Mouse (Mus musculus) frontal cortex, postnatal 10 days (tissue): ENCODE results near the gene Cttnbp2.

Experiments
- DNase-seq, 2 experiments: peaks; one replicate each; pipeline ENCODE4 v3.0.0; 2022; ENCODE audit warnings: low spot score in 2 of 2, mixed read lengths in 1 of 2

Gene Cttnbp2

GRCm38 (mm10) chr6:18467777-18468176 is 46.9 kb downstream of the Cttnbp2 start:
- no peak for DNase-seq

GRCm38 (mm10) chr6:18466227-18466626 is 48.4 kb downstream of the Cttnbp2 start:
- no peak for DNase-seq

GRCm38 (mm10) chr6:18465626-18466025 is 49.0 kb downstream of the Cttnbp2 start:
- no peak for DNase-seq

- DNase-seq, result no peak
These were observed 55.0 kb downstream of the Cttnbp2 start for GRCm38 (mm10) chr6:18459657-18460056.

GRCm38 (mm10) chr6:18450551-18451193 is 64.0 kb downstream of the Cttnbp2 start:
- no peak for DNase-seq

GRCm38 (mm10) chr6:18448078-18448477 is 66.6 kb downstream of the Cttnbp2 start:
- DNase-seq, result no peak

- no peak for DNase-seq
These were observed 67.7 kb downstream of the Cttnbp2 start for GRCm38 (mm10) chr6:18446917-18447316.

- DNase-seq, result no peak
These were observed 68.3 kb downstream of the Cttnbp2 start for GRCm38 (mm10) chr6:18446359-18446758.

- peak in 1 of 2 experiments; percentile 42 for DNase-seq
These were observed 68.9 kb downstream of the Cttnbp2 start for GRCm38 (mm10) chr6:18445747-18446146.

- no peak for DNase-seq
These were observed 72.3 kb downstream of the Cttnbp2 start for GRCm38 (mm10) chr6:18442303-18442702.

- DNase-seq, result no peak
These were observed 73.6 kb downstream of the Cttnbp2 start for GRCm38 (mm10) chr6:18440918-18441532.

GRCm38 (mm10) chr6:18436127-18436812 is 78.4 kb downstream of the Cttnbp2 start:
- DNase-seq, result no peak

- DNase-seq, result no peak
These were observed 79.7 kb downstream of the Cttnbp2 start for GRCm38 (mm10) chr6:18434828-18435531.

GRCm38 (mm10) chr6:18434355-18434754 is 80.3 kb downstream of the Cttnbp2 start:
- no peak for DNase-seq

GRCm38 (mm10) chr6:18432362-18432761 is 82.3 kb downstream of the Cttnbp2 start:
- DNase-seq, result no peak

- DNase-seq, result no peak
These were observed 82.8 kb downstream of the Cttnbp2 start for GRCm38 (mm10) chr6:18431891-18432290.

GRCm38 (mm10) chr6:18430062-18430461 is 84.6 kb downstream of the Cttnbp2 start:
- DNase-seq, result no peak

GRCm38 (mm10) chr6:18424822-18425221 is 89.8 kb downstream of the Cttnbp2 start:
- no peak for DNase-seq

- no peak for DNase-seq
These were observed 90.3 kb downstream of the Cttnbp2 start for GRCm38 (mm10) chr6:18424367-18424766.

GRCm38 (mm10) chr6:18423112-18423511 is 91.5 kb downstream of the Cttnbp2 start:
- no peak for DNase-seq

- no peak for DNase-seq
These were observed 93.1 kb downstream of the Cttnbp2 start for GRCm38 (mm10) chr6:18421561-18421960.

GRCm38 (mm10) chr6:18420660-18421059 is 94.0 kb downstream of the Cttnbp2 start:
- no peak for DNase-seq
